Mouse (Mus musculus) small intestine, adult 2 months (tissue): Measurements from ENCODE around the gene Fam120a.

Experiments
- CTCF ChIP-seq: fragments of 200-500 bp; IDR thresholded peaks from 2 replicates; pipeline ENCODE4 v1.5.1; 2012; ENCODE audit warnings: low read depth, mild to moderate bottlenecking, control low read depth, inconsistent platforms, low read length, moderate library complexity, mixed read lengths; ENCODE audit not compliant: insufficient replicate concordance, insufficient read length; ENCODE audit errors: extremely low read depth
- POLR2A ChIP-seq: fragments of 200-500 bp; IDR thresholded peaks from 2 replicates; pipeline ENCODE4 v1.6.1; 2012; ENCODE audit warnings: low read depth, mild to moderate bottlenecking, control low read depth, inconsistent platforms, low read length, moderate library complexity

DNA sequence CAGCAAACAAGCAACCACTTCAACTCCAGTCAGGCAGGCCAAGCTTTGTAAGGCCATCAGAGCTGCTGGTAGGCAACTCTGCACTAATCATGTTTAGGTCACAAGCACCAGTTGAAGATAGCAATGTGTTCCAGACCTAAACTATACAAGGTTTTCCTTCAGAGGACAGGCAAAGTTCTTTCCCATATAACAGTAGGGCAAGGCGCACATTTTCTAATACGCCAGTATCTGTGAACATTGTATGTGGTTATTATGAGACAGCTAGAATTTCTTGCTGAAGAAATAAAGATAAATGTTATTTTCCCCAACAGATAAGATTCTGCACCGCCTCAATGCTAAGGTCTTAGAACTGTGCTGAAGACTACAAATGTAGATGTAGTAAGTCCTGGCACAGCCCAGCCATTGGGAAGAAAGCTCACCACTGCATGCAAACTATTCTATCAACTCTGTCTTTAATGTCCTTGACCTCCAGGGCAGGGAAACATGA is 50.7 kb downstream of the Fam120a start:
- no peak for TF ChIP-seq POLR2A
- TF ChIP-seq CTCF, result no peak
